Comparison of ENCODE assay signal across 26 mouse cellular contexts in genomic region chr2:113371556-113371955, GRCm38 (mm10). TPM values are rescaled to one million over a fixed set of nuclear protein-coding genes. Genes with fewer than 3 reads are reported as not detected.
DNase-seq lines count a peak whose midpoint lies in the region; ATAC-seq and TF ChIP-seq lines count a peak whose summit lies in the region.
"Had no signal": no experiment of that assay in that cellular context is flagged by ENCODE, and none has a peak within 500 bp of the region (broad histone marks: within the 10 kb centered on the region; RNA-seq: fewer than 3 reads in every experiment).

No protein-coding gene starts in this region.

- no peak overlapping the region for H3K4me2 ChIP-seq in kidney, embryonic 15.5 days
- no peak overlapping the region for H3K4me2 ChIP-seq in lung, embryonic 14.5 days
- H3K4me2 ChIP-seq: embryonic facial prominence, embryonic 12.5 days; forebrain, embryonic 12.5 days; forebrain, embryonic 15.5 days; heart, embryonic 12.5 days; heart, embryonic 15.5 days; hindbrain, embryonic 14.5 days had no signal

- 0 out of 2 replicates have a peak overlapping the region, but pooled peaks have one; percentile 24 for H3K27ac ChIP-seq in kidney, embryonic 15.5 days
- no peak overlapping the region for H3K27ac ChIP-seq in lung, embryonic 14.5 days (ENCODE audit: low read depth)
- H3K27ac ChIP-seq: embryonic facial prominence, embryonic 12.5 days; forebrain, embryonic 12.5 days; forebrain, embryonic 15.5 days; gastrocnemius, adult 2 months; heart, embryonic 15.5 days; hindbrain, embryonic 14.5 days; hindbrain, postnatal 0 days had no signal

- H3K9me3 ChIP-seq in kidney, embryonic 15.5 days (replicated peaks), result no peaks in the 10 kb centered on the region
- no peaks in the 10 kb centered on the region for H3K9me3 ChIP-seq in lung, embryonic 14.5 days (ENCODE audit: low read depth, low read length)
- H3K9me3 ChIP-seq: embryonic facial prominence, embryonic 12.5 days; forebrain, embryonic 12.5 days; forebrain, embryonic 15.5 days; heart, embryonic 12.5 days; heart, embryonic 15.5 days had no signal

- H3K36me3 ChIP-seq in kidney, embryonic 15.5 days, result no peaks in the 10 kb centered on the region
- H3K36me3 ChIP-seq in lung, embryonic 14.5 days (ENCODE audit: insufficient read depth), result no peaks in the 10 kb centered on the region
- H3K36me3 ChIP-seq: embryonic facial prominence, embryonic 12.5 days; forebrain, embryonic 12.5 days; forebrain, embryonic 15.5 days; heart, embryonic 12.5 days; heart, embryonic 15.5 days had no signal

- TF ChIP-seq CTCF in lung, embryonic 14.5 days (IDR thresholded peaks at IDR 0.05; ENCODE audit: low read depth), result no peak

- no peaks in the 10 kb centered on the region for H3K27me3 ChIP-seq in kidney, embryonic 15.5 days
- no peaks in the 10 kb centered on the region for H3K27me3 ChIP-seq in lung, embryonic 14.5 days (ENCODE audit: insufficient read depth, low read length)
- H3K27me3 ChIP-seq: embryonic facial prominence, embryonic 12.5 days; forebrain, embryonic 12.5 days; forebrain, embryonic 15.5 days; heart, embryonic 12.5 days; heart, embryonic 15.5 days had no signal

- no peak for ATAC-seq in kidney, embryonic 15.5 days (replicated peaks; ENCODE audit: low FRiP score)
- no peak for ATAC-seq in lung, embryonic 14.5 days (ENCODE audit: insufficient read depth)
- ATAC-seq: activated CD4-positive, CD25-positive, alpha-beta regulatory T cell, adult 4 months; forebrain, embryonic 15.5 days; hindbrain, postnatal 0 days; inflammation-experienced regulatory T-cells, adult 6 months had no signal

- intact Hi-C loops in heart, postnatal 25 days (cut with DNase I), result no loop called here

- H3K4me3 ChIP-seq in kidney, embryonic 15.5 days (replicated peaks), result no peak overlapping the region
- H3K4me3 ChIP-seq in lung, embryonic 14.5 days (ENCODE audit: low read depth, low read length), result no peak overlapping the region
- H3K4me3 ChIP-seq: embryonic facial prominence, embryonic 12.5 days; erythroblast, embryonic 14.5 days; forebrain, embryonic 12.5 days; forebrain, embryonic 15.5 days; gastrocnemius, adult 2 months; heart, embryonic 12.5 days; heart, embryonic 15.5 days had no signal

- peaks cover 19% of the 10 kb centered on the region; the same call in 1 of the 2 replicates for H3K4me1 ChIP-seq in kidney, embryonic 15.5 days
- H3K4me1 ChIP-seq in lung, embryonic 14.5 days (ENCODE audit: insufficient read depth), result no peaks in the 10 kb centered on the region
- H3K4me1 ChIP-seq: embryonic facial prominence, embryonic 12.5 days; forebrain, embryonic 12.5 days; forebrain, embryonic 15.5 days; heart, embryonic 12.5 days; heart, embryonic 15.5 days had no signal

- H3K9ac ChIP-seq in kidney, embryonic 15.5 days, result no peak overlapping the region
- no peak overlapping the region for H3K9ac ChIP-seq in lung, embryonic 14.5 days
- H3K9ac ChIP-seq: embryonic facial prominence, embryonic 12.5 days; forebrain, embryonic 12.5 days; forebrain, embryonic 15.5 days; heart, embryonic 12.5 days; heart, embryonic 15.5 days; hindbrain, embryonic 14.5 days had no signal

- DNase-seq in cerebellum, adult 9-10 months, result peak; percentile 33
- no peak for DNase-seq in cerebellum, postnatal 36 days
- no peak for DNase-seq in kidney, adult 8-10 months
- peak; percentile 65 for DNase-seq in lung, embryonic 14.5 days
- DNase-seq in lung, postnatal 14 days, result no peak
- DNase-seq in heart, postnatal 25 days (ENCODE audit: low spot score), result no peak
- DNase-seq: adrenal gland, adult 8-10 months; adrenal gland, postnatal 25 days; cerebellum, adult 11 months; cerebellum, postnatal 10 days; gastrocnemius, adult 2 months; gastrocnemius, postnatal 14 days; heart, adult 11 months; heart, postnatal 10 days; heart, postnatal 4 days had no signal

- 40% methylated on average over 2 of the region's 2 CpGs for WGBS in kidney, embryonic 15.5 days
- WGBS in lung, embryonic 14.5 days, result 38% methylated on average over 2 of the region's 2 CpGs

RNA-seq across cellular contexts. Expression of gene Fmn1, which starts 44.0 kb away (rescaled TPM):
- polyA plus RNA-seq in kidney, embryonic 15.5 days (2015; fragmentation: Nextera tagmentation; extraction: Ambion mirVana), result 8.0 and 9.1 TPM in 2 replicates
- 2.5 and 2.7 TPM in 2 replicates for polyA plus RNA-seq in lung, embryonic 14.5 days (2014; fragmentation: Nextera tagmentation; extraction: Ambion mirVana)
- 10 to 100 TPM; 28.6 to 30.4 TPM for total RNA-seq in heart, postnatal 25 days (2021)

Comparison
In these comparisons a context has a peak if more than half of its experiments do, and no peak if none do; other contexts are left out.
1. DNase-seq: peak in cerebellum, adult 9-10 months (single experiment) and lung, embryonic 14.5 days (single experiment); none in cerebellum, postnatal 36 days (0 of 2), kidney, adult 8-10 months (0 of 2), lung, postnatal 14 days (single experiment) and heart, postnatal 25 days (single experiment).